Mouse (Mus musculus) gastrocnemius, postnatal 10 days (tissue): ENCODE measurements at regions not wholly inside any gene's neighbourhood (a gene's known extent, or its start where the extent isn't known, plus 50 kb on each side); places are given as distances from the start of the nearest gene placed in this dataset.

Experiments used
- DNase-seq: peaks from one replicate; pipeline ENCODE4 v3.0.0; 2021; ENCODE audit warnings: mixed read lengths

GRCm38 (mm10) chr11:112982165-112982801 is 200.3 kb downstream of the Sox9 start:
- DNase-seq: no peak

DNA sequence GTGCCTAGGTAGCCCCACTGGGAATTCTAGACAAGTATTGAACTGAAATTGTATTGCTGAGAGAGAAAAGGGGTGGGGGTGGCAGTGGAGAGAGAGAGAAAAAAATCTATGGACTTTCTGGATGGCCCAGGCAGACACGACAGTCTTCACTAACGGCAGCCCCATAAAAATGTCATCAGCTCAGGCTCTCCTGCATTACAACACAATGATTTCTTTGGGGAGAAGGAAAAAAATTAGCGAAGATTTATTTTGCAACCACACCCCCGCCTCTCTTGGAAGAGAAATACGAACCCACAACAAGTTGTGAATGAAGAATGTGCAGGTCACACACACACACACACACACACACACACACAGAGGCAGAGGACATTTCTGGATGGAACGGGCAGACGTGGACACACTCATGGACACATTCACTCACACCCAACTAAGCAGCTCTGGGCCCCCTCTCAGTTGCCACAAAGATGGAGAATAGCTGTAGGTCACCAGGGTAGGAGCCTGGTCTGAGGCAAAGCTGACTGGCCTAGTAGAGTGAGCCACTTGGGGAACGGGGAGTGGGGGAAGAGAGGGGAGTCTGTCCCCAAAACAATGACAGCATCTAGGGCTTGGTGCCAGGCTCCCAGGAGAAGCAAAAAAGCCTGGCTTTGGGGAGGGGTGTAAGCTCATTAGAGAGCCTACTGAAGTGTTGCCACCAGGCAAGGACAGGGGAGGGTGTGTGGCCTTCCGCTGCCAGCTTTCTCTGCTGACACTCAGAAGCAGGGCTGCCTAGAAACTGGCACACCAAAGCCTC is 201.0 kb downstream of the Sox9 start:
- DNase-seq: no peak

- DNase-seq: no peak
Observed at GRCm38 (mm10) chr11:112986029-112986573, 204.1 kb downstream of the Sox9 start.

DNA sequence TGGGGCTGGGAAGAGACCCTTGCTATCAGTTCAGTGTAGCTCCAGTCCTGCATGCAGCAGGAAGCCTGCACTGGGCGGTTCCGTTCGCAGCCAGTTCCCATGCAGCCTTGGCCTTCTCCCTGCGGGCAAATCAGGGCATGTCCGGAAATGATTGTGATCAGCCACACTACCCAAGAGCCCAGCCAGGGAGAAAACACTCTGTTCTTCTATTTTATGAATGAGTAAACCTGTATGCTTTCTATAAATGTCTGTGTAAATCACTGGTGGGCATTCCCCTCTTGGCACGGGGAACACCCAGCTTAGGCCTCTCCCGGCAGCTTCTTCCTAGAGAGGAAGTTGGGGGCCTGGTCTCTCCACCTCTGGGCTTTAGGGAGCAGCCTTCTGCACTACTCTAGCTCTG is 205.8 kb downstream of the Sox9 start:
- DNase-seq: no peak

DNA sequence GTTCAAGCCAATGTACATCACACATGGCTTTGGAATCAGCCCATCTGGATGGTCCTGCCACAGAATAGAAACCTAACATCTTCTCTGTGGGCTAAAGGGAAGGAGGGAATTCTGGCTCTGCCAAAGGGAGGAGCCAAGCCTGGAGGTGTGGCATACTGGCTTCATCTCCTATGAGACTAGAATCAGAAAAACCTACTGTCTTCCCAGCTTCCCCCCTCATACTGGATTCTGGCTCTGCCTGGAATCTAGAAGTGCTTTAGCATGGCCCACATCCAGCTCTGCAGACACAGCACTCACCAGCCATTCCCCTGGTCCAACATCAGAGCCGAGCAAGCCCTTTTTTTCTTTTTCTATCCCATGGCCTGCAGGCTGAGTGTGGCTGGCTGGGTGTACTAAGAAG is 206.9 kb downstream of the Sox9 start:
- no peak for DNase-seq

GRCm38 (mm10) chr11:112989981-112990512 is 208.0 kb downstream of the Sox9 start:
- DNase-seq: no peak

DNA sequence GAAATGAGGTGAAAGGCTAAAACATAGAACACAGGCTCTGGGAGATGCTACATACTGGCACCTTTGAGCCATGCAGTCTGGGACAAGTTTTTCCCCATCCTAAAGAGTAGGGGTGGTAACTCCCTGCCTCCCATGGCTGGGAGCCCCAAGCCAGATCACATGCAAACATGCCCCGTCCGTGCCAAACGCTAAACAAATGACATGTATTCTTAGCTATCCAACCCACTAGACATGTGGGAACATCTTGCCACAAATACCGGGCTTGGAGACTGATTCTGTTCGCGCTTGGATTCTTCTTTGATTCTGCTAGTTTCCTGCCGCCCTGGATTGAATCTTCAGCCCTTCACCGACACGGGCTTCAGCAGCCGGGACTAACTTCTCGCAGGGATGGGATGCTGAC is 208.7 kb downstream of the Sox9 start:
- no peak for DNase-seq

- no peak for DNase-seq
Observed at GRCm38 (mm10) chr11:112991862-112992261, 209.8 kb downstream of the Sox9 start.

DNA sequence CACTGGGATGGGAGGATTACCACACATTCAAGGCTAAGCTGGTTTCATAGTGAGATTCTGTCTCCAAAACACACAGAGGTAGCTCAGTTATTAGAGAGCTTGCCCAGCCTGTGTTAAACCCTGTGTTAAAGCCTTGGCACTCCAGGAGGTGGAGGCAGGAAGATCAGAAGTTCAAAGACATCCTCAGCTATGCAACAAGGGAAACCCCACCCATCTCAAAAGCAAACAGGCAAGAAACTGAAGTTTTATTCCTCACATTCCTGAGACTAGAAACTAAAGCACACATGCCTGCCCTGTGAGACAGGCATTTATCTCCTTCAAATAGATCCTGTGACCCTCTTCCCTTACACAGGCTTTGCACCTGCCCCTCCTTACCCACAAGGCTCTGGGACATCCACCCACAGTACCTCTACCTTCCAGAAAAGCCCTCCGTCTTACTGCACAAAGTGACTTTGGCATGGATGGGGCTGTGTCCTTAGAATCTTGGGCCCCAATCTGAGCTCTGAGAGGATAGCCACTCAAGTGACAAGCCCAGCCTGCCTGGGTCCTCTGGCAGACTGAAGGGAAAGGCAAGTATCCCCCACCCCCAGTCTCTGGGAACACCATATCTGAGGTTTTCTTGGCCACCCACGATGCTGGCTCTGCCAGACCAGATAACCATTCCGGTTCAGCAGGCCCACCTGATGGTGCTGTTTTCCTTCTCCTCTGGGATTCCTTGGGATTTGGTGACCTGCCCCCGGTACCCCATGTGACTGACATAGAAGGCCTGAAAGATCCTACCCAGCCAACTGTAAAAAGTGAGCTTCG is 217.0 kb downstream of the Sox9 start:
- no peak for DNase-seq

DNA sequence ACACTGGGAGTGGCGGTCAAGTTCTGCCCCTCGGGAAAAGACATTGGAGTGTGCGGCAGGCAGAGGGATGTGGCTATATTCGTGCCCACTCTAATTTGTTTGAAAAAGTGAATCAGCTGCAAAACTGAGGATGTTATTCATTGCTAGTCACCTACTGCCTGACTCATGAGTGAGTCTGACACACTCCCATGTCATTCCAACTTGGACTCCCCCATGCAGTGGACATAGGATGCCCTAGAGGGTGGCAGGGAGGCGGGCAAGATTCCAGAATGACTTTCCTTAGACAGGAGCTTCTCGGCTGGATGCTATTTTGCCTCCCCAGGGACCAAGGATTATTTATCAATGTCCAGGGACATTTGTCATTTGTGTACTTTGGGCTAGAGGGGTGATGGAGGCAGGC is 219.0 kb downstream of the Sox9 start:
- DNase-seq: no peak

DNA sequence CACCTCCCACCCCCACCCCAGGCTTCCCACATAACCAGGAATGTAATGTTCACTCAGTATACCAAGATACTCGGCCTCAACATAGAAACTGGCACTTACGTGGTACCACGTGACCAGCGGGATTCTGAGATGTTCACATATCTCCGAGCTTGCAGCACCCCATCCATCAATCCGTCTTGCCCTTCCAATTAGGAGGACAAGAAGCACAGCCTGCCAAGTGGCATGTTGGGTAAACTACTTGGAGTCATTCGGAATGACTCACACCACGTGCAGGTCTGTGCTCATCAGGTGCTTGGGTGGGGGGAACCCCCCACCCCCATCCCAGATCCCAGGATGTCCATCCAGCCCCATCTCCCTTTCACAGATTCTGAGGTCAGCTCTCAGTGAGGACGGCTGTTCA is 223.9 kb downstream of the Sox9 start:
- DNase-seq: no peak

DNA sequence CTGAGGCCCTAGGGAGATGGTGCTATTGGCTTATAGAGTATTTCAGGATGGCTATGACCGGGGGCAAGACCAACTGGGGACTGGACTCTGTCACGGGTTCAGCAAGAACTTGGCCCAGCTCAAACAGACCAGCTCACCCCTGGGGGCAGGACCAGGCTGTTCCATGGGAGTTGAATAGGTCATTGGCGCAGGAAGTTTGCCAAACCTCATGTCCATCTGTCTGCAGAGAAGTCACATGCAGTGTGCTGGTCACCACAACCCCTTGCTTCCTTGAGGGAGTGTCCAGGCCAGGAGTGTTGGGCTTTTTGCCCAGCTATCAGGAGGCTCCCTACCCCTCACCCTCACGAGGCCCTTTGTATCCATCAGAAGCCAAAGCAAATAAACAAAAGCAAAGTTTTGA is 226.5 kb downstream of the Sox9 start:
- no peak for DNase-seq

DNA sequence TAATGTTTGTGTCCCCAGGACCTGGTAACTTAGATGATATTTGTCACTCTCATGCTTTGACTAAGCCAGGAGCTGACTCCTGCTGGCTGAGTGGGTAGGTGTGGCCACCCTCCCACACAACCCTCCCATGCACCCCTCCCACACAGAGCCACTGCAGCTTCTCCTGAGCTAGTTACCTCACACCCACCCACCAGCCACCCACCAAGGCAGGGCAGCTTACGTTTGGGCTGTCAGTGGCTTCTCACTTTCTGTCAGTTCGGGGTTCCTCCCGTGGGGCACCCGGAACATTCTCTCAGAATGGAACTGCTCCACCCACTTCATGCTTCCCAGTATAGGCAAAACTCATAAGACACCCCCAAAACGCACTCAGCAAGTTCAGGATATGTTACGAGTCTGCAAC is 227.4 kb downstream of the Sox9 start:
- no peak for DNase-seq

GRCm38 (mm10) chr11:113010906-113011305 is 228.9 kb downstream of the Sox9 start:
- DNase-seq: no peak

- DNase-seq: no peak
Observed at GRCm38 (mm10) chr11:113014186-113015010, 232.4 kb downstream of the Sox9 start.

DNA sequence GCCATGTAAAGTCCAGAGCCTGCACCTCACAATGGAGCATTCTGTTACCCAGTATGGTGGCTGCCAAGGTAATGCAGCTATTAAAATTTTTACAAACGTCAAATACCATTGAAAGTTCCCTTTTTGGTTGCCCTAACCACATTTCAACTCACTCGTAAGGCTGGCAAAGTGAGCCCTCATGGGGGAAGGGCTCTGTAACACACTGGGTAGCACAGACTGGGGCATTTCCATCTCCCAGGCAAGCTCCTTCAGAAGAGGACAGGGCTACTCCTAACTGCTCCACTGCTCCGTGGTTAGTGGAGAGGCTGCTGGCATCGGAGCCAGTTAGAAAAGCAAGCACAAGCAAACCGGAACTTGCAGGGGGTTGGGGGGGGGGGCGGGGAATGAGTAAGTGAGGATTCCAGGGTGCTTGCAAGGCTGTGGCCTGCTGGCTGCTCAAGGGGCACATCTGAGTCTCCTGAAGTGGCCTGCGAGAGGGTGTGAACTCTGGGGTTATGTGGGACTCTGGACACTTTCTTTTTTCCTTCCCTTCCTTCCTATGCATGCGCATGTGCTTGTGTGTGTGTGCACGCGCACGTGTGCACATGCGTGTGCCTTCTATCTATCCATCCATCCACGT is 233.8 kb downstream of the Sox9 start:
- DNase-seq: no peak

GRCm38 (mm10) chr11:113016801-113017715 is 235.0 kb downstream of the Sox9 start:
- DNase-seq: no peak

GRCm38 (mm10) chr11:113021533-113021932 is 239.5 kb downstream of the Sox9 start:
- no peak for DNase-seq

DNA sequence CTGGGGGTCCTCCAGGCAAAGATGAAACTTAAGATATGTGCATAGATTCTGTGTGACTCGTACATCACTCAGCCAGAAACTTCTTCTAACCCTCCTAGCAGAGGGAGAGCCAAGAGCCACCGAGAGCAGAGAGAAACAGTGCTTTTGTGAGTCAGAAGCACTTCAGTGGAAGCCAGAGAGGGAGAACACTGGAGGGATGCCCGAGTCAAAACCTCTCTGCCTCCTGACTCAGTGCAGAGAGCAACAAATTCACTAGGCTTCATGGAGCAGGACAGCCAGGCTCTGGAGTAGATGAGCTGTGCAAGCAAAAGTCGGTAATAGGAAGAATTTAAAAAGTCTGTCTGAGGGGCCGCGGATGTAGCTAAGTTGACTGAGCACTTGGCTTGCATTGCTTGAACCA is 245.0 kb downstream of the Sox9 start:
- DNase-seq: peak; percentile 39
